Mouse (Mus musculus) thymus, postnatal 0 days (tissue): Measurements from ENCODE around the gene Il25. TPM values are rescaled to one million over a fixed set of nuclear protein-coding genes. Genes with fewer than 3 reads are reported as not detected.

Source experiments
- microRNA counts: library from miRNA; unstranded; fragments of <30 nt; microRNA quantifications from one replicate; lab custom pipeline; 2015
- microRNA-seq: library from miRNA; unstranded; fragments of <30 nt; microRNA quantifications from one replicate; pipeline ENCODE4, GENCODE M21; 2016; ENCODE audit warnings: borderline number of aligned reads
- polyA plus RNA-seq: library from polyadenylated mRNA; unstranded; fragments of >200 nt; fragmentation: Nextera tagmentation; extraction: Ambion mirVana; gene quantifications from 2 replicates; pipeline ENCODE4 v1.2.1, GENCODE M21; 2015

Gene Il25
- polyA plus RNA-seq, 1 experiment from 2014 or later, result not detected

MicroRNAs encoded within 50 kb of the gene (microRNA counts, 519-probe panel; counts per million panel counts)
- microRNA mmu-miR-208a (lab: Ali Mortazavi, UCI) (473 counts per million, percentile 71 among the panel's probes with 10 or more counts), microRNA mmu-miR-208b (lab: Ali Mortazavi, UCI) (473 counts per million, percentile 71 among the panel's probes with 10 or more counts)

Small RNAs within 50 kb of the gene (microRNA-seq; reads per million reads assigned to microRNA genes)
- 2.5 reads per million for gene Mir208a
- 25.0 reads per million, percentile 30 among the genes with 10 or more reads in this experiment for gene Mir208b

Other genes starting within 250 kb of the Il25 start
- 101 TPM in 2 replicates for gene 1700123O20Rik, start 246.5 kb upstream of the Il25 start, polyA plus RNA-seq
- 137 and 173 TPM in 2 replicates for gene Acin1, start 245.8 kb upstream of the Il25 start, polyA plus RNA-seq
- gene Gm29776, start 233.9 kb upstream of the Il25 start, polyA plus RNA-seq, result 0.09 and 0.18 TPM in 2 replicates
- gene Cebpe, start 220.5 kb upstream of the Il25 start, polyA plus RNA-seq, result not detected in 2 replicates
- gene Slc7a8, start 150.7 kb upstream of the Il25 start, polyA plus RNA-seq, result 0.94 and 1.2 TPM in 2 replicates
- gene Rnf212b, start 118.6 kb upstream of the Il25 start, polyA plus RNA-seq, result not detected in 2 replicates
- 7.2 and 8.8 TPM in 2 replicates for gene Homez, start 61.7 kb upstream of the Il25 start, polyA plus RNA-seq
- gene Ppp1r3e, start 55.1 kb upstream of the Il25 start, polyA plus RNA-seq, result 1.8 and 2.2 TPM in 2 replicates
- gene Bcl2l2, start 49.3 kb upstream of the Il25 start, polyA plus RNA-seq, result 1.5 and 1.7 TPM in 2 replicates
- gene Gm20521, start 49.3 kb upstream of the Il25 start, polyA plus RNA-seq, result 1.2 TPM in 1 of 2 replicates, not detected in the other
- gene Pabpn1, start 40.2 kb upstream of the Il25 start, polyA plus RNA-seq, result 91.7 and 109 TPM in 2 replicates
- gene Slc22a17, start 19.6 kb upstream of the Il25 start, polyA plus RNA-seq, result 4.1 and 4.3 TPM in 2 replicates
- gene Efs, start 6.6 kb upstream of the Il25 start, polyA plus RNA-seq, result 8.2 and 9.2 TPM in 2 replicates
- gene Cmtm5, start 3.6 kb downstream of the Il25 start, polyA plus RNA-seq, result 0.22 TPM in 1 of 2 replicates, not detected in the other
- gene Myh6, start 34.2 kb downstream of the Il25 start, polyA plus RNA-seq, result 0.34 and 0.35 TPM in 2 replicates
- gene Gm17428, start 44.2 kb downstream of the Il25 start, polyA plus RNA-seq, result not detected in 2 replicates
- 0.49 and 0.55 TPM in 2 replicates for gene Myh7, start 61.9 kb downstream of the Il25 start, polyA plus RNA-seq
- gene Ngdn, start 82.8 kb downstream of the Il25 start, polyA plus RNA-seq, result 128 and 129 TPM in 2 replicates
- gene Zfhx2, start 159.6 kb downstream of the Il25 start, polyA plus RNA-seq, result 1.1 and 1.5 TPM in 2 replicates
- gene Thtpa, start 162.1 kb downstream of the Il25 start, polyA plus RNA-seq, result 9.8 and 10.3 TPM in 2 replicates
- 32.0 and 38.3 TPM in 2 replicates for gene Ap1g2, start 173.9 kb downstream of the Il25 start, polyA plus RNA-seq
- gene Jph4, start 184.2 kb downstream of the Il25 start, polyA plus RNA-seq, result 0.09 TPM in 2 replicates